Mouse (Mus musculus): Measurements from ENCODE around the gene Cnih4. TPM values are rescaled to one million over a fixed set of nuclear protein-coding genes. Genes with fewer than 3 reads are reported as not detected.

Gene Cnih4
- polyA plus RNA-seq, 1 experiment = 52.1 TPM

DNA sequence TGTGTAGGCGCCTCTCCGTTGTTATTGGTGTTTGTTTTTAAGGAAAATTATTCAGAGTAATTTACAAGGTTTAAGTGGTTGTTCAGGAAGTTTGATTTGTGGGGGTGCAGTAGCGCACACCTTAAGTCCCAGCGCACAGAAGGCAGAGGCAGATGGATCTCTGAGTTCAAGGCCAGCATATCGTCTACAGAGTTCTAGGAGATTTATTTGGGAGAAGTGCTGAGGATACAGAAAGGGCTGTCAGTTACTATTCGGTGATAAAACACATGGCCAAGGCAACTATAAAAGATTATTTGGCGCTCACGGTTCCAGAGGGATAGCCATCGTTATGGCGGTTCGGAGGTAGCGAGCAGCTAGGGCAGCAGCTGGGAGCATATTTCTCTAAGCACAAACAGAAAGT, 473 bp downstream of the Cnih4 start:
- no peaks in the 10 kb centered on the region; the same call in 1 of the 2 replicates for H3K4me1 ChIP-seq (ENCODE audit: control insufficient read depth, insufficient read depth, low read length)
- no peak overlapping the region for H3K27ac ChIP-seq (ENCODE audit: control insufficient read depth, insufficient read depth, low read depth, low read length, poor library complexity)
- H3K4me3 ChIP-seq (replicated peaks; ENCODE audit: control insufficient read depth, low read depth, low read length) = peak overlapping the region; percentile 70
- WGBS = 5% methylated on average over 12 of the region's 12 CpGs
- TF ChIP-seq POLR2A (IDR thresholded peaks at IDR 0.05; ENCODE audit: borderline replicate concordance, control insufficient read depth, low read depth, low read length) (no peak), CTCF (IDR thresholded peaks at IDR 0.05; ENCODE audit: control insufficient read depth, insufficient read depth, low read length) (no peak)

DNA sequence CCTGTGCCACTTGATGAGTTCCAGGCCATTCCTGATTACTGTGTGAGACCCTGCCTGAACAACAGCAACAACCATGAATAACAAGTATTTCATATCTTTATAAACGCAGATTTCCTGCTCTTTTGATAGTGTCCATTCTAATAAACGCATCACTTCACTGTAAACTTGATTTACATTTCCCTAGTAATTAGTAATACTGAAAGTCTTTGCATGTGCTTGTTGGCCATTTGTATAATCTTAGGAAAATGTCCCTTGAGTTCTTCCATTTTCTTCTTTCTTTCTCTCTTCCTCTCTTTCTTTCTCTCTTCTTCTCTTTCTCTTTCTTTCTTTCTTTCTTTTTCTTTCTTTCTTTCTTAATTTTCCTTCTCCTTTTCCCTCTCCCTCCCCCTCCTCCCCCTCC, 1.7 kb downstream of the Cnih4 start:
- TF ChIP-seq CTCF (IDR thresholded peaks at IDR 0.05; ENCODE audit: control insufficient read depth, insufficient read depth, low read length) = no peak
- TF ChIP-seq POLR2A (IDR thresholded peaks at IDR 0.05; ENCODE audit: borderline replicate concordance, control insufficient read depth, low read depth, low read length) = no peak
- 53% methylated on average over 2 of the region's 2 CpGs for WGBS
- Histone ChIP-seq H3K27ac (ENCODE audit: control insufficient read depth, insufficient read depth, low read depth, low read length, poor library complexity) (no peak overlapping the region), H3K4me1 (ENCODE audit: control insufficient read depth, insufficient read depth, low read length) (no peaks in the 10 kb centered on the region; the same call in 1 of the 2 replicates), H3K4me3 (replicated peaks; ENCODE audit: control insufficient read depth, low read depth, low read length) (no peak overlapping the region)

DNA sequence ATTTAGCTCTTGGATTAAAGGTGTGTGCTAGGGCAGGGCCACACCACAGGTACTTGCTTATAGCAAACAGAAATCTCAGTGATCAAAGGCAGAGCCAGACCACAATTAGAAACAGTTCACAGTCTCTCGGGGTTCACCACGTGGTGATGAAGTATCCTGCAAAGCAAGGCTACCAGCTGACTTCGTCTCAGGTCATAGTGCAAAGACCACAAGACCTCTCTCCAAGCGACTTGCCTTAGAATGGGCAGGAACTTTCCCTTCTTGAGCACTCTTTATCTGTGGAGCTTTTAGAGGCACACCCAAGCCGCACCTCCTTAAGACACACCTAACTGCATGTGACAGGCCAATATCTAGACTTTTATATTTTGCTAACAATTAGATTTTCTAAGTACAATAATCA, 4.0 kb downstream of the Cnih4 start:
- Histone ChIP-seq H3K4me3 (replicated peaks; ENCODE audit: control insufficient read depth, low read depth, low read length) (no peak overlapping the region), H3K27ac (ENCODE audit: control insufficient read depth, insufficient read depth, low read depth, low read length, poor library complexity) (no peak overlapping the region), H3K4me1 (ENCODE audit: control insufficient read depth, insufficient read depth, low read length) (no peaks in the 10 kb centered on the region; the same call in 1 of the 2 replicates)
- no peak for TF ChIP-seq CTCF (IDR thresholded peaks at IDR 0.05; ENCODE audit: control insufficient read depth, insufficient read depth, low read length)
- no peak for TF ChIP-seq POLR2A (IDR thresholded peaks at IDR 0.05; ENCODE audit: borderline replicate concordance, control insufficient read depth, low read depth, low read length)
- 50% methylated on average over 5 of the region's 5 CpGs for WGBS

GRCm38 (mm10) chr1:181149373-181150017, 5.0 kb downstream of the Cnih4 start:
- no peaks in the 10 kb centered on the region; the same call in 1 of the 2 replicates for H3K4me1 ChIP-seq (ENCODE audit: control insufficient read depth, insufficient read depth, low read length)
- TF ChIP-seq CTCF (IDR thresholded peaks at IDR 0.05; ENCODE audit: control insufficient read depth, insufficient read depth, low read length) (no peak), POLR2A (IDR thresholded peaks at IDR 0.05; ENCODE audit: borderline replicate concordance, control insufficient read depth, low read depth, low read length) (no peak)
- no peak overlapping the region for H3K27ac ChIP-seq (ENCODE audit: control insufficient read depth, insufficient read depth, low read depth, low read length, poor library complexity)
- WGBS = 82% methylated on average over 3 of the region's 3 CpGs
- H3K4me3 ChIP-seq (replicated peaks; ENCODE audit: control insufficient read depth, low read depth, low read length) = no peak overlapping the region

DNA sequence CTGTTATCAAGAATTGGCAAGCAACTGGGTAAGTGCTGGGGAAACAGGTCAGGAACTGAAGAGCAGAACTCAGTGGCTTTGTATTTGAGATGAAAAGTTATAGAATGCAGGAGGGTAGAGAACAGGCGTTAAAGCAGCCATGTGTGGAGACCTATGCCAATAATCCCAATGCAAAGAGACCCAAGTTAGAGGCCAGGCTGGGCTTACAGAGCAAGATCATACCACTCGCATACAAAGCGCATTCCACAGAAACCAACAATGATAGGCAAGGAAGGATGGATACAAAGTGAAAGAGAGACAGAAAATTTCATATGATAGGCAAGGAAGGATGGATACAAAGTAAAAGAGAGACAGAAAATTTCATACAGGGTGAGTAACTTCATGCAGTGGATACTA, 5.9 kb downstream of the Cnih4 start:
- no peak for TF ChIP-seq CTCF (IDR thresholded peaks at IDR 0.05; ENCODE audit: control insufficient read depth, insufficient read depth, low read length)
- TF ChIP-seq POLR2A (IDR thresholded peaks at IDR 0.05; ENCODE audit: borderline replicate concordance, control insufficient read depth, low read depth, low read length) = no peak
- H3K27ac ChIP-seq (ENCODE audit: control insufficient read depth, insufficient read depth, low read depth, low read length, poor library complexity) = no peak overlapping the region
- no peaks in the 10 kb centered on the region; the same call in 1 of the 2 replicates for H3K4me1 ChIP-seq (ENCODE audit: control insufficient read depth, insufficient read depth, low read length)
- H3K4me3 ChIP-seq (replicated peaks; ENCODE audit: control insufficient read depth, low read depth, low read length) = peak overlapping the region; percentile 77
- WGBS = 83% methylated on average over 3 of the region's 3 CpGs

- no peak for TF ChIP-seq CTCF (IDR thresholded peaks at IDR 0.05; ENCODE audit: control insufficient read depth, insufficient read depth, low read length)
- peak; percentile 92 for TF ChIP-seq POLR2A (IDR thresholded peaks at IDR 0.05; ENCODE audit: borderline replicate concordance, control insufficient read depth, low read depth, low read length)
- Histone ChIP-seq H3K27ac (ENCODE audit: control insufficient read depth, insufficient read depth, low read depth, low read length, poor library complexity) (peak overlapping the region; percentile 90), H3K4me3 (replicated peaks; ENCODE audit: control insufficient read depth, low read depth, low read length) (peak overlapping the region; percentile 77), H3K4me1 (ENCODE audit: control insufficient read depth, insufficient read depth, low read length) (no peaks in the 10 kb centered on the region; the same call in 1 of the 2 replicates)
- WGBS = 1% methylated on average over 59 of the region's 59 CpGs
Measured at GRCm38 (mm10) chr1:181150827-181151534, 6.5 kb downstream of the Cnih4 start.

DNA sequence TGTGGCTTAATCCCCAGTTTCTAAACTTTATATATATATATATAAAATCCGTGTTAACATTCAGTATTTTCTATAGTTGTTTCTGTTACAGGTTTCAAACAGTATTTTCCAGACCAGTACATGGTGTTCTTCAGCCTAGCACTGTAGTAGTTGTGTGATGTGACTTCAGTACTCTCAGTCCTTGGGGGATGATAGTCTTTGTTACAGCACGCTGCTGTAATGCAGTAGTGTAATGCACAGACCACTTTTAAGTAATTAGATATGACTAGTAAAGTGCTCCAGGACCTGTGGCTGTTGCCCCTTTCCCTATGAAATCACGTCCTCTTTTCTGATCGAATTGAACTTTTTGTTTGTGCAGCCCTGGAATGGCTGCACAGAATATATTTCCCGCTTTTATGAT, 7.0 kb downstream of the Cnih4 start:
- Histone ChIP-seq H3K4me1 (ENCODE audit: control insufficient read depth, insufficient read depth, low read length) (no peaks in the 10 kb centered on the region; the same call in 1 of the 2 replicates), H3K27ac (ENCODE audit: control insufficient read depth, insufficient read depth, low read depth, low read length, poor library complexity) (no peak overlapping the region), H3K4me3 (replicated peaks; ENCODE audit: control insufficient read depth, low read depth, low read length) (peak overlapping the region; percentile 77)
- no peak for TF ChIP-seq POLR2A (IDR thresholded peaks at IDR 0.05; ENCODE audit: borderline replicate concordance, control insufficient read depth, low read depth, low read length)
- no peak for TF ChIP-seq CTCF (IDR thresholded peaks at IDR 0.05; ENCODE audit: control insufficient read depth, insufficient read depth, low read length)
- 35% methylated on average over 5 of the region's 5 CpGs for WGBS

- Histone ChIP-seq H3K4me1 (ENCODE audit: control insufficient read depth, insufficient read depth, low read length) (peaks cover 2% of the 10 kb centered on the region; the same call in 1 of the 2 replicates), H3K4me3 (replicated peaks; ENCODE audit: control insufficient read depth, low read depth, low read length) (no peak overlapping the region), H3K27ac (ENCODE audit: control insufficient read depth, insufficient read depth, low read depth, low read length, poor library complexity) (no peak overlapping the region)
- no peak for TF ChIP-seq CTCF (IDR thresholded peaks at IDR 0.05; ENCODE audit: control insufficient read depth, insufficient read depth, low read length)
- no peak for TF ChIP-seq POLR2A (IDR thresholded peaks at IDR 0.05; ENCODE audit: borderline replicate concordance, control insufficient read depth, low read depth, low read length)
- 77% methylated on average over 2 of the region's 2 CpGs for WGBS
Measured at GRCm38 (mm10) chr1:181167816-181168215, 23.3 kb downstream of the Cnih4 start.

Measured in bone marrow, adult 2 months (tissue).